Mouse (Mus musculus): ENCODE results near the gene Dstn.
A peak's percentile ranks its signal among the peaks of the same experiment; 100 is the strongest.

DNA sequence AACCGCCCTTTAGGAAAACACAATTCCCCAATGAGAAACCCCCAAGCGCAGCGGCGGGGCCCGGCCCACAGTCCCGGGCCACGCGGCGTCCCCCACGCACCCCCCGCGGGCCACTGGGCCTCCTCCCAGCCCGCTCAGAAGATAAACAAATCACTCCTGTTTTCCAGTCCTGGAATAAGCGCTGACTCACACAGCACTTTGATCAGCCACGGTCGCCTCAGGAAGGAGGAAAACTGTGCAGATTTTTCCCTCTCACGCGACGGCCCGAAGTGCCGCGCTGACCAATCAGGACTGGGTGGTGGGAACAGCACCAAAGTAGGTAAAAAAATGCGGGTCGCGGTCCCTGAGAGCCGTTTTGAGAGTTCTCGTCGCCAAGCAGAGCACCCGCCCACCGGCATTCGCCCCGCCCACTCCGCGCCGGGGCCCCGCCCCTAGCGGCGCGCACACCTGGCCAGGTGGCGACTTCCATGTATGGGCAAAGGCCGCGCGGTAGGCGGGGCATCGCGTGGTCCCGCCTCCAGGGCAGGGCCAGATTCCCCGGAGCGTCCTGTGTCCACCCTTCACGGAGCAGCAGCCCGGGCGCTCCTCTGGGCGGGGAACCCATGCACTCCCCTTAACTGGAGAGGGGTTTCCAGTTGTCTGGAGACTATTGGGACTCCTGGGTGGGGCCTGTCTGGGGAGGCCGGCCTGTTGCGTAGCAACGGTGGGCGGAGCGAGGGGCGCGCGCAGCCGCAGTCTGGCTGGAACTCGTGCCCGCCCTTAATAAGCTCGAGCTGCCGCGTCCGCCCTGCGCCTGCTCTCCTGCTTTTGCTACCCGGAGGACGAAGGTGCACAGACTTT is at the start of gene Dstn:
- TF ChIP-seq CTCF (IDR thresholded peaks at IDR 0.05; ENCODE audit: borderline replicate concordance, insufficient read depth, low read depth, low read length) (no peak), POLR2A (IDR thresholded peaks at IDR 0.05; ENCODE audit: borderline replicate concordance, insufficient read depth, low read length) (peak; percentile 97)
